Mouse (Mus musculus): ENCODE data around the gene Myo10.

Myo10 gene

GRCm38 (mm10) chr15:25850552-25850951 is 228.2 kb downstream of the Myo10 start:
- no peak for DNase-seq

GRCm38 (mm10) chr15:25854270-25854904 is 232.1 kb downstream of the Myo10 start:
- DNase-seq = no peak

- no peak for DNase-seq
These were observed 236.3 kb downstream of the Myo10 start for GRCm38 (mm10) chr15:25858611-25859058.

GRCm38 (mm10) chr15:25859469-25859868 is 237.1 kb downstream of the Myo10 start:
- DNase-seq = no peak

- DNase-seq = no peak
These were observed 239.6 kb downstream of the Myo10 start for GRCm38 (mm10) chr15:25861900-25862299.

Data from heart, adult 11 months (tissue).